Mouse (Mus musculus): ENCODE measurements around the gene Lrrc42.

Lrrc42 gene

GRCm38 (mm10) chr4:107248061-107248460, 5.3 kb downstream of the Lrrc42 start:
- no peak for DNase-seq

- no peak for DNase-seq
Observed at GRCm38 (mm10) chr4:107247110-107247509, 6.2 kb downstream of the Lrrc42 start.

- DNase-seq = no peak
Observed at GRCm38 (mm10) chr4:107246040-107246439, 7.3 kb downstream of the Lrrc42 start.

- no peak for DNase-seq
Observed at GRCm38 (mm10) chr4:107245368-107245767, 8.0 kb downstream of the Lrrc42 start.

GRCm38 (mm10) chr4:107243365-107244333, 9.7 kb downstream of the Lrrc42 start:
- no peak for DNase-seq

GRCm38 (mm10) chr4:107240196-107240595, 13.1 kb downstream of the Lrrc42 start:
- no peak for DNase-seq

- no peak for DNase-seq
Observed at GRCm38 (mm10) chr4:107238253-107238652, 15.1 kb downstream of the Lrrc42 start.

GRCm38 (mm10) chr4:107232219-107232618, 21.1 kb downstream of the Lrrc42 start:
- DNase-seq = no peak

GRCm38 (mm10) chr4:107226313-107226712, 27.0 kb downstream of the Lrrc42 start:
- DNase-seq = no peak

- DNase-seq = no peak
Observed at GRCm38 (mm10) chr4:107223225-107224204, 29.8 kb downstream of the Lrrc42 start.

GRCm38 (mm10) chr4:107221524-107221923, 31.8 kb downstream of the Lrrc42 start:
- DNase-seq = no peak

- DNase-seq = no peak
Observed at GRCm38 (mm10) chr4:107217574-107217973, 35.8 kb downstream of the Lrrc42 start.

- DNase-seq = peak; percentile 5
Observed at GRCm38 (mm10) chr4:107213279-107214011, 39.9 kb downstream of the Lrrc42 start.

- DNase-seq = no peak
Observed at GRCm38 (mm10) chr4:107211936-107212335, 41.4 kb downstream of the Lrrc42 start.

- DNase-seq = no peak
Observed at GRCm38 (mm10) chr4:107211465-107211864, 41.9 kb downstream of the Lrrc42 start.

- DNase-seq = no peak
Observed at GRCm38 (mm10) chr4:107210483-107211097, 42.7 kb downstream of the Lrrc42 start.

- no peak for DNase-seq
Observed at GRCm38 (mm10) chr4:107208880-107209279, 44.5 kb downstream of the Lrrc42 start, which contains the start of gene Ldlrad1. TSS of gene Ldlrad1 (plus strand) at chr4:107209180.

GRCm38 (mm10) chr4:107207016-107207415, 46.3 kb downstream of the Lrrc42 start:
- DNase-seq = no peak

- DNase-seq = no peak
Observed at GRCm38 (mm10) chr4:107203001-107203400, 50.3 kb downstream of the Lrrc42 start.

- no peak for DNase-seq
Observed at GRCm38 (mm10) chr4:107201779-107202178, 51.6 kb downstream of the Lrrc42 start.

GRCm38 (mm10) chr4:107198072-107198471, 55.3 kb downstream of the Lrrc42 start:
- DNase-seq = no peak

- DNase-seq = no peak
Observed at GRCm38 (mm10) chr4:107196454-107196853, 56.9 kb downstream of the Lrrc42 start.
